Mouse (Mus musculus) lung, adult 2 months (tissue): Measurements from ENCODE around the gene Ndufa6.

Experiments
- CTCF ChIP-seq: fragments of 200-500 bp; IDR thresholded peaks from 2 replicates; pipeline ENCODE4 v1.5.1; 2011; ENCODE audit warnings: mild to moderate bottlenecking, low read length, control low read depth; ENCODE audit not compliant: insufficient read depth
- POLR2A ChIP-seq: fragments of 200-500 bp; IDR thresholded peaks from 2 replicates; pipeline ENCODE4 v1.6.1; 2011; ENCODE audit warnings: low read depth, mild to moderate bottlenecking, control low read depth, low read length, borderline replicate concordance; ENCODE audit errors: extremely low read depth

DNA sequence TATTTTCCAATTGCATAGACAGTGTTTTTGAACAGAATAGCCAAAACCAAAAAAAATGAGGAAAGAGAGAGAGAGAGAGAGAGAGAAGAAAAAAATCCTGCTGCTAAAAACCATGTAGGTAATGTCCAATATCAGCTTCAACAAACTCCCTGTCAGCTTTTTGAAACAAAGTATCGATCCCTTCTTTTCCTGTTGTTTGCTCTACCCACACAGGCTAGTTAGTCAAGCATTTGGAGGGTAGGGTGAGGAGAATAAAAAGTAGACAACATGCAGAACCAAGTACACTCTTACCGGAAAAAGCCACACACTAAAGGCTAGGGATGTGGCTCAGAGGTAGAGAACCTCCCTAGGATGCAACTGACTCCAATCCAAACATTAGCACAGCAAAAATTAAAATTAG is 31.6 kb upstream of the Ndufa6 start:
- TF ChIP-seq POLR2A (no peak), CTCF (no peak)
